Mouse (Mus musculus): ENCODE data around the gene Rpgrip1l. TPM values are rescaled to one million over a fixed set of nuclear protein-coding genes. Genes with fewer than 3 reads are reported as not detected.
A peak's percentile ranks its signal among the peaks of the same experiment; 100 is the strongest.

The Rpgrip1l gene
- total and polyA plus RNA-seq, 2 experiments from 2014 or later = 9.1 to 9.6 TPM

DNA sequence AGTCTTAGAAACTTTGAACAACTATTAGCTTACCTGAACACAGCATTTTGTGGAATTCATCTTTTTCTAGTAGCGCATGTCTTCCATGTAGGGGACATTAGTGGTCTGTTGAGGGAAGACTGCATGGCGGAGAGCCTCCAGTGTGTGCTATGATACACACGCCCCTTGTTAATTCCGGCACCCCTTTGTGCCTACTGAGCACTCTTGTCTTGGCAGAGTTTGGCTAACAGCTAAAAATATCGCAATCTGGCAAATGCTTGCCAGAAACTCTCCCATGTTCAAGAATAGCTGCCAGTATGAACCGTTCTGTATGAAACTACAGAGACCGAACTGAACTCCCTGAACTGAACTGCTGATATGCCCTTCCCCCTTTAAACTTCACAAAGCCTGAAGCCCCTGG, 10.4 kb upstream of the Rpgrip1l start:
- H3K27me3 ChIP-seq (ENCODE audit: insufficient read depth, low read length) = no peaks in the 10 kb centered on the region
- 0 out of 2 replicates have a peak, but pooled peaks cover 2% of the 10 kb centered on the region for H3K4me1 ChIP-seq (ENCODE audit: insufficient read depth)
- TF ChIP-seq CTCF (IDR thresholded peaks at IDR 0.05; ENCODE audit: low read depth) = no peak
- H3K36me3 ChIP-seq (ENCODE audit: insufficient read depth) = no peaks in the 10 kb centered on the region
- DNase-seq (no peak), ATAC-seq (no peak)
- H3K9ac ChIP-seq = no peak overlapping the region
- WGBS = 41% methylated on average over 7 of the region's 7 CpGs
- no peak overlapping the region for H3K27ac ChIP-seq (ENCODE audit: low read depth, low read length)
- no peaks in the 10 kb centered on the region for H3K9me3 ChIP-seq (ENCODE audit: low read length)
- H3K4me3 ChIP-seq (ENCODE audit: low read depth, low read length) = no peak overlapping the region
- H3K4me2 ChIP-seq (ENCODE audit: low read depth) = no peak overlapping the region

DNA sequence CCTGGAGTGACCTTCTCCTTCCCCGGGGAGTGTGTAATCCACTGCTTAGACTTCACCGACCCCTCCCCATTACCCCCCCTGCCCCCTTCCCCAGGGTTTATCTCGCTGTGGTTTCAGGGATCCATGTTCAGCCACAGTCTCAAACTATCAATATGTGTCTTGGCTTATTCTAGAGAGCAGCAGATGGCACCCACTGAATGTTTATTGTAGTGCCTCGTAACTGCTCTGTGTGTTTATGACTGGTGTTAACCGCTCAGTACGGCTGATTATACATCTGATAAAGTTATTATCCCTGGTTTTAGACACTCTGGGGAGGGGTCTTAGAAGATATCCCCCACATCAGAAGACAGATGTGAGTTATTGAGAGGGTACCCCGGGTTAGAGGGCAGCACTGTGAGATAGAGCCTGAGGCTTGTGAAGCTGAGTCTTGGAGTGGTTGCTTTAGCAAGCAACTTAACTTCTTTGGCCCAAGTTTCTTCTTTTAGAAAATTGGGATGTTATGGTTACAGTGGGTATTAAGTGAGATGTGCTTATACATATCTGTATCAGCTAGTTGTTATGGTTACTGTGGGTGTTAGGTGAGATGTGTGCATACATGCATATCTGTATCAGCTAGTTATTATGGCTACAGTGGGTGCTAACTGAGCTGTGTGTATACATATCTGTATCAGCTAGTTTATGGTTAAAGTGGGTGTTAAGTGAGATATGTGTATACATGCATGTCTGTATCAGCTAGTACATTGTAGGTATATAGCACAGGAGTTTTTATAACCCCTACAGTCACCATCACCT, 6.1 kb upstream of the Rpgrip1l start:
- H3K4me2 ChIP-seq (ENCODE audit: low read depth) = no peak overlapping the region
- 72% methylated on average over 7 of the region's 7 CpGs for WGBS
- TF ChIP-seq CTCF (IDR thresholded peaks at IDR 0.05; ENCODE audit: low read depth) = no peak
- no peaks in the 10 kb centered on the region for H3K9me3 ChIP-seq (ENCODE audit: low read length)
- no peak overlapping the region for H3K4me3 ChIP-seq (ENCODE audit: low read depth, low read length)
- H3K27me3 ChIP-seq (ENCODE audit: insufficient read depth, low read length) = no peaks in the 10 kb centered on the region
- H3K9ac ChIP-seq = no peak overlapping the region
- peak; percentile 74; the same call in 1 of the 2 replicates for ATAC-seq
- DNase-seq = no peak
- H3K4me1 ChIP-seq (ENCODE audit: insufficient read depth) = peaks cover 11% of the 10 kb centered on the region
- no peak overlapping the region for H3K27ac ChIP-seq (ENCODE audit: low read depth, low read length)
- H3K36me3 ChIP-seq (ENCODE audit: insufficient read depth) = no peaks in the 10 kb centered on the region

DNA sequence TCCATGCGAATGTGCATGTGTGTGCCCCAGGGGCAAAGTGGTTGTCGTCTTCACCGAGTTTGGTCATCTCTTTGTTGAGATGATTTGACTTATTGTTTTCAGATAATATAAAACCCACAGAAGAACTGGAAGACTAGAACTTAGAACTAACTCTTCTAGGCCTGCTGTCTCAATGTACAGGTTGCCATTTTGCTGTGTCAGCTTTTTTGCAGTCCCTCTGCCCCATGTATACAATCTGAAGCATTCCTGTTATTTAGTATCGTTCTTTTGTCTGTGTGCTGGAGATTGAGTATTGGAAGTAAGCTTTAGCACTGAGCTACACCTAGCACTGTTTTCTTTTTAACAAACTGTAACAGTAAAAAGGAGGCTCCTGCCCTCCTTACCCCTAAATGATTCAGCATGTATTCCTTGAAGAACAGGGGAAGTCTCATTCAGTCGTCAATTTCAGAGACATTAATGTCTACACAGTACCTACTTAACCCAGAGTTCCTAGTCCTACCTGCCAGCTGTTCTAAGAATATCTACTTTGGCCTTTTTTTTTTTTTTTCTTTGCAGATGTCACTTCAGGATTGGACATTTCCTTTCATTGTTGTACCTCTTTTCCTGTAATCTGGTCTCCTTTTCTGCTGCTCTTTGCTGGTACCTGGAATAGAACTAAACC, 4.6 kb upstream of the Rpgrip1l start:
- Histone ChIP-seq H3K9me3 (ENCODE audit: low read length) (no peaks in the 10 kb centered on the region), H3K4me3 (ENCODE audit: low read depth, low read length) (no peak overlapping the region), H3K4me1 (ENCODE audit: insufficient read depth) (peaks cover 13% of the 10 kb centered on the region), H3K36me3 (ENCODE audit: insufficient read depth) (no peaks in the 10 kb centered on the region), H3K9ac (no peak overlapping the region), H3K4me2 (ENCODE audit: low read depth) (no peak overlapping the region), H3K27me3 (ENCODE audit: insufficient read depth, low read length) (no peaks in the 10 kb centered on the region), H3K27ac (ENCODE audit: low read depth, low read length) (no peak overlapping the region)
- no peak for TF ChIP-seq CTCF (IDR thresholded peaks at IDR 0.05; ENCODE audit: low read depth)
- ATAC-seq (no peak), DNase-seq (no peak)
- 90% methylated on average over 5 of the region's 5 CpGs for WGBS

DNA sequence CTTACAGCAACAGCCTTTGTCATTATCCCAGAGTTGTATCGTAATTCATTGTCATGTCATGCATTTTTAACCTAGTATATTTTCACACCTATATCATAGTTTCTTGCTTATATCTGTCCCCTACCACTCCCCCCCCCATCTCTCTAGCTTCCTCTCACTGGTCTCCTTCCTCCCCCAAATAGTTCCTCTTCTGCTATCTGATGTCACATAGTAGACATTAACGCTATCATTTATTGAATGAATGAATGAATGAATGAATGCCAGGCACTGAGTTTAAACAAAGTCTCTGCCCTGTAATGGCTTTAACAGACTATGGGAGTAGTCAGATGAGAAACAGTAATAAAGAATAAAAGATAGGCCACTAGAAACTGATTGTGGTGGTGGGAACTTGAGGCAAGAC, 720 bp downstream of the Rpgrip1l start:
- Histone ChIP-seq H3K36me3 (ENCODE audit: insufficient read depth) (no peaks in the 10 kb centered on the region), H3K4me2 (ENCODE audit: low read depth) (peak overlapping the region; percentile 60), H3K4me3 (ENCODE audit: low read depth, low read length) (peak overlapping the region; percentile 70), H3K4me1 (ENCODE audit: insufficient read depth) (peaks cover 17% of the 10 kb centered on the region), H3K27me3 (ENCODE audit: insufficient read depth, low read length) (no peaks in the 10 kb centered on the region), H3K9me3 (ENCODE audit: low read length) (no peaks in the 10 kb centered on the region), H3K27ac (ENCODE audit: low read depth, low read length) (no peak overlapping the region), H3K9ac (peak overlapping the region; percentile 84)
- 78% methylated on average over 2 of the region's 2 CpGs for WGBS
- ATAC-seq (no peak), DNase-seq (no peak)
- no peak for TF ChIP-seq CTCF (IDR thresholded peaks at IDR 0.05; ENCODE audit: low read depth)

DNA sequence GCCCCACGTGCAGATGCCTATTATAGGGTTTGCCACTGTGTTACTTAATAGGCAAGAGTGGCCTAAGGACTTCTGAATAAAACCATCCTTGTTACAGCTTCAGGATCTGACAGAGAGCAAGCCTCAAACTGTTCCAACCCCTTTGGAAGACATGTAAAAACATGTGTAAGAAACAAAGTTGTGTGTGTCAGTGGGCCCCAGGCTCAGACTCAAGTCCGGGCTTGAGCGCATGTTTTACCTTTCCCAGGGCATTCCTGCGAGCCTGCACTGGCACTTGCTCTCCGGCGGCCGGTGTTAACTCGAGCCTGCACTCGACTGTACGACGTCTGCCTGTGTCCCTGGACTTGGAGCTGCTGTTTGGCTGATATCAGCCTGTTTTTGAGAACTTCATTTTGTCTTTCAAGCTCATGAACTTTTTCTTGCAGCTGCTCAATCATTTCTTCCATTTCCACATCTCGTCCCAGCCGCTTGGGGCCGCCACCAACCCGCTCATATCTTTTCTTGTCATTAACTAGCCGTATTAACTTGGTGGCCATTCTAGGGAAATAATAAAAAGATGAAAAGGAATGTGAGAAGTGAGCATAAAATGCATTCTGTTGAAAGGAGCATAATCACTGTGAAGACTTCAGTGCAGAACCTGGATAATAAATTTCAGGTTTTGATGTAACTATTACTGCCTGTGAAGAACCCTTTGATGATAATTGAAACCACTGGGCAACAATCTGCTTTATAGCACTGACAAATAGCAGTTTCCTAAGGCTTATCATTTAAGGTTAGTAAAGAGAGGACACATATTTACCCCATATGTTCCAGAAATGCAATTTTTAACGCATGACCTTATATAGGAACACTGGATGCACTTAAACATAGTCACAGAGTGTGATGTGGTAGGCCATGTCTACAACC, 8.3 kb downstream of the Rpgrip1l start:
- Histone ChIP-seq H3K9me3 (ENCODE audit: low read length) (no peaks in the 10 kb centered on the region), H3K4me1 (ENCODE audit: insufficient read depth) (no peaks in the 10 kb centered on the region), H3K27ac (ENCODE audit: low read depth, low read length) (no peak overlapping the region), H3K9ac (no peak overlapping the region), H3K27me3 (ENCODE audit: insufficient read depth, low read length) (no peaks in the 10 kb centered on the region), H3K4me3 (ENCODE audit: low read depth, low read length) (no peak overlapping the region), H3K36me3 (ENCODE audit: insufficient read depth) (peaks cover 20% of the 10 kb centered on the region), H3K4me2 (ENCODE audit: low read depth) (no peak overlapping the region)
- ATAC-seq = no peak
- no peak for DNase-seq
- 84% methylated on average over 17 of the region's 17 CpGs for WGBS
- peak; percentile 26; the same call in 1 of the 2 replicates for TF ChIP-seq CTCF (IDR thresholded peaks at IDR 0.05; ENCODE audit: low read depth)

DNA sequence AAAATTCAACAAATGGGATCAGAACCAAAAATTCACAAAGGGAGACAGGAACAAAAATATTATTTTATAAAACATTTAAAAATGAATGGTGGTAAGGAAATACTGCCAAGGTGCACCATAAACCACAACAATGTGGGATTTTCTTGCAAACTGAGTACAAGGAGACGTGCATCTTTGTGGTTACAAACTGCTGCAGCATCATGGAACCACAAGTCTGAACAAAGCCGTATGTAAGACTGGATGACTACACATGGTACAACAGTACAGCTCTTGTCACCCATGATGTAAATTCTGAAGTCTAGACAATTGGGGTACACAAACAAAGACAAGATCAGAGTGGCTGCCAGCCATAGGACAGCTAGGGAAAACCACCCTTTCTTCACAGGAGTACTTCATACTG, 14.4 kb downstream of the Rpgrip1l start:
- no peaks in the 10 kb centered on the region for H3K4me1 ChIP-seq (ENCODE audit: insufficient read depth)
- no peaks in the 10 kb centered on the region for H3K9me3 ChIP-seq (ENCODE audit: low read length)
- 92% methylated on average over 2 of the region's 2 CpGs for WGBS
- H3K4me2 ChIP-seq (ENCODE audit: low read depth) = no peak overlapping the region
- ATAC-seq (no peak), DNase-seq (no peak)
- H3K9ac ChIP-seq = no peak overlapping the region
- no peak overlapping the region for H3K4me3 ChIP-seq (ENCODE audit: low read depth, low read length)
- H3K27ac ChIP-seq (ENCODE audit: low read depth, low read length) = no peak overlapping the region
- TF ChIP-seq CTCF (IDR thresholded peaks at IDR 0.05; ENCODE audit: low read depth) = no peak
- no peaks in the 10 kb centered on the region for H3K27me3 ChIP-seq (ENCODE audit: insufficient read depth, low read length)
- peaks cover 19% of the 10 kb centered on the region for H3K36me3 ChIP-seq (ENCODE audit: insufficient read depth)
